Mouse (Mus musculus) gastrocnemius, postnatal 14 days (tissue): ENCODE results near the gene Abhd12b. TPM values are rescaled to one million over a fixed set of nuclear protein-coding genes. Genes with fewer than 3 reads are reported as not detected.

Experiments
- total RNA-seq, 2 experiments: library from RNA; stranded (reverse); gene quantifications; 2 replicates each; pipeline ENCODE4 v1.2.3; 2021

Gene Abhd12b
- total RNA-seq, 2 experiments from 2014 or later = not detected

Other genes with a start within 250 kb of the Abhd12b start
- 10 to 100 TPM; 27.9 to 31.0 TPM for gene Sav1, start 167.1 kb upstream of the Abhd12b start, total RNA-seq
- 10 to 100 TPM; 21.0 to 32.1 TPM for gene Nin, start 40.4 kb upstream of the Abhd12b start, total RNA-seq
- gene Pygl, start 77.3 kb downstream of the Abhd12b start, total RNA-seq = 1 to 10 TPM; 2.2 to 3.2 TPM
- gene Trim9, start 193.5 kb downstream of the Abhd12b start, total RNA-seq = under 1 TPM; 0.18 to 0.21 TPM